Comparison of ENCODE assay signal across 13 mouse cellular contexts in the genomic region with DNA sequence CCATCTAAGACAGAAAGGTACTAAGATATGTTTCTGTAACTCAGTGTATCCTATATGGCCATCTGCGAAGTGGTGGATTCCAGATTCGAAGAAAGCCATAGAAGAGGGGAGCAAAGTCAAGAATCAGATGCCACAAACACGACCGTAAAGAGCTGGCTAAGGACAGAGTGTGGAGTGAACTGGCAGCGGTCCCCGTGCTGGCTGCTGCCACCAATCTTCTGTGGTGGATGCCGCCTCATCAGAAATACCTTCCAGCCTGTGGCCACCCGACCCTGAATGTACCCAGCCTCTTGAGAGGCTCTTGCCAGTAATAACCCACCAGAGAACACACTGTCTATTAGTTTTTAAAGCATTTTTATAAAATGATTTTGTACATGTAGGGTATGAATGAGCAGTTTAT. TPM values are rescaled to one million over a fixed set of nuclear protein-coding genes. Genes with fewer than 3 reads are reported as not detected.
"Had no signal": no experiment of that assay in that cellular context is flagged by ENCODE, and none has a peak within 500 bp of the region (broad histone marks: within the 10 kb centered on the region; RNA-seq: fewer than 3 reads in every experiment).

No protein-coding gene starts in this region.

- ATAC-seq: midbrain, embryonic 16.5 days had no signal

- DNase-seq: lung, adult 18-20 months; lung, embryonic 14.5 days; lung, postnatal 10 days; midbrain, embryonic 14.5 days; retina, postnatal 1 day; right cerebral cortex, postnatal 25 days; right cerebral cortex, postnatal 4 days; spleen, adult 18-20 months; thymus, adult 18-20 months; thymus, postnatal 14 days; thymus, postnatal 36 days had no signal

RNA-seq across cellular contexts. Expression of a gene that starts 31.7 kb away (rescaled TPM):
- total RNA-seq: megakaryocyte-erythroid progenitor cell, adult 5-6 weeks had no signal
